Mouse (Mus musculus) heart, postnatal 4 days (tissue): Measurements from ENCODE around the gene Adipoq. TPM values are rescaled to one million over a fixed set of nuclear protein-coding genes. Genes with fewer than 3 reads are reported as not detected.
"Not testable (repeated sequence)": the region's sequence is repeated elsewhere in the genome, so short reads cannot be mapped to it uniquely, and the experiment has no call there.

Experiments used
- DNase-seq: peaks from one replicate; pipeline ENCODE4 v3.0.0; 2021
- total RNA-seq, 2 experiments: library from RNA; stranded (reverse); gene quantifications; 2 replicates each; pipeline ENCODE4 v1.2.3; 2021

Adipoq gene
- total RNA-seq, 2 experiments from 2014 or later: 4.9 to 6.2 TPM

- no peak for DNase-seq
Measured at GRCm38 (mm10) chr16:23165441-23165840, 19.1 kb downstream of the Adipoq start.

- DNase-seq: no peak
Measured at GRCm38 (mm10) chr16:23166646-23167045, 20.3 kb downstream of the Adipoq start.

GRCm38 (mm10) chr16:23167079-23167478 lies 20.7 kb downstream of the Adipoq start:
- no peak for DNase-seq

- DNase-seq: no peak
Measured at GRCm38 (mm10) chr16:23170813-23171212, 24.5 kb downstream of the Adipoq start.

- no peak for DNase-seq
Measured at GRCm38 (mm10) chr16:23173904-23174303, 27.6 kb downstream of the Adipoq start.

- no peak for DNase-seq
Measured at GRCm38 (mm10) chr16:23174855-23175254, 28.5 kb downstream of the Adipoq start.

GRCm38 (mm10) chr16:23175956-23176355 lies 29.6 kb downstream of the Adipoq start:
- DNase-seq: no peak

GRCm38 (mm10) chr16:23177856-23178255 lies 31.5 kb downstream of the Adipoq start:
- DNase-seq: no peak

GRCm38 (mm10) chr16:23178796-23179195 lies 32.5 kb downstream of the Adipoq start:
- DNase-seq: no peak

GRCm38 (mm10) chr16:23179436-23179835 lies 33.1 kb downstream of the Adipoq start:
- DNase-seq: not testable (repeated sequence)

GRCm38 (mm10) chr16:23181054-23181453 lies 34.7 kb downstream of the Adipoq start:
- DNase-seq: no peak

- no peak for DNase-seq
Measured at GRCm38 (mm10) chr16:23181487-23181886, 35.2 kb downstream of the Adipoq start.

GRCm38 (mm10) chr16:23181942-23182597 lies 35.7 kb downstream of the Adipoq start:
- DNase-seq: no peak

GRCm38 (mm10) chr16:23185824-23186223 lies 39.5 kb downstream of the Adipoq start:
- no peak for DNase-seq

GRCm38 (mm10) chr16:23186418-23186817 lies 40.1 kb downstream of the Adipoq start:
- DNase-seq: no peak

GRCm38 (mm10) chr16:23187983-23188382 lies 41.6 kb downstream of the Adipoq start:
- DNase-seq: no peak

GRCm38 (mm10) chr16:23189612-23190011 lies 43.3 kb downstream of the Adipoq start:
- no peak for DNase-seq

GRCm38 (mm10) chr16:23191560-23192242 lies 45.4 kb downstream of the Adipoq start:
- DNase-seq: no peak

- DNase-seq: no peak
Measured at GRCm38 (mm10) chr16:23195618-23196017, 49.3 kb downstream of the Adipoq start.

- no peak for DNase-seq
Measured at GRCm38 (mm10) chr16:23196296-23196695, 50.0 kb downstream of the Adipoq start.

GRCm38 (mm10) chr16:23196791-23197190 lies 50.5 kb downstream of the Adipoq start:
- DNase-seq: no peak

GRCm38 (mm10) chr16:23201498-23201897 lies 55.2 kb downstream of the Adipoq start:
- DNase-seq: no peak
